Mouse (Mus musculus) right cerebral cortex, postnatal 4 days (tissue): ENCODE measurements around the gene Srsf4.

Experiments used
- DNase-seq: peaks from one replicate; pipeline ENCODE4 v3.0.0-alpha.2; 2022

The Srsf4 gene

DNA sequence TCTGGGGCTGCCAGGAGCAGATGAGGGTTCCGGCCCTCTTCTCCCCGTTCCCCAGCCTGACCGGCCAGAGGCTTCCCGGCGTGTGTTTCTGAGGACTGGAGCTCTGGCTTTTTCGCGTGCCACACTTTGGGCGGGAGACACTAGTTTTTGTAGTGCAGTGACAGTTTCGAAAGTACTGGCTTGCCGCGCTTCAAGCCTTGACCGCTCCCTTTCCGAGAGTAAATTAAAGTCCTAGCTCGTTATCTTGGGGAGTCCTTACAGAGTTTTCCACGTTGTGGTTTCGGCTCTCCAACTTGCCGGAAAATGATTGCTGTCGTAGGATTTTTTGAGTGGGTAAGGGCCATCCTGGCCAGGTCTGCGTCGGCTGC, 736 bp downstream of the Srsf4 start:
- DNase-seq, result no peak

DNA sequence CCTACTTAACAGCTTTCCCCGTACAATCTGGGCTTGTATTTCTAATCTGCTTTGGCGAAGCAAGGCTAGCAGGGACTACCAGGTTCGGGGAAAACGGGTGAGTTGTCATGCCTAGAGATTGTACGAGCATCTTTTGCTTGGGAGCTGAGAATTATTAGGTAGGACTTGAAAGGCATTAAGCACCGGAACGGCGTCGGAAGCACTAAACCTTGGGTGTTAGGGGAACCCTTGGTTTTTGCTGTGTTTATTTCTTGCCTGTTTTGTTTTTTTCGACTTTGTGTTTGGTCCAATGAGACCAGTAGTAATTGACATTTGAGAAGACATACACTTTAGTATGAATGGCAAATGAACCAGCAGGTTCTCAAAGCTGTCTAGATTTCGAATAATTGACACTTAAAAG, 1.1 kb downstream of the Srsf4 start:
- no peak for DNase-seq

GRCm38 (mm10) chr4:131875242-131875641, 1.8 kb downstream of the Srsf4 start:
- DNase-seq, result no peak

DNA sequence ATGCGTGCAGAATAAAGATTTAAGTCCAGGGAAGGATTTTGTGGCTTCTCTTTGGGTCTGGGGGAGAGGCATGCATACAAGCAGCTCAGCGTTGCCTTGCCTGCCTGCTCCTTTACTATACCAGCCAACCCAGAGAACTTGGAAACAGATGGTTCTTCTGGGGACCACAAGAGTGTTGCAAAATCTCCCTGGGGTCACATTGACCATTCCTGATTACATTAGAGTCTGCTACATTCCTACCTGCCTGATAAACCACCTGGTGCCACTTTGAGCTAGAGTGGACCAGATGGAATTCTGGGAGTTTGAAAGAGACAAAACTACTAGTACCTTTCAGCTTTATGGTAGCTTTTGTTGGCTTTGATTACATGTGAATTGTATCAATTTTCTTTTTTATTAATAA, 3.4 kb downstream of the Srsf4 start:
- no peak for DNase-seq

DNA sequence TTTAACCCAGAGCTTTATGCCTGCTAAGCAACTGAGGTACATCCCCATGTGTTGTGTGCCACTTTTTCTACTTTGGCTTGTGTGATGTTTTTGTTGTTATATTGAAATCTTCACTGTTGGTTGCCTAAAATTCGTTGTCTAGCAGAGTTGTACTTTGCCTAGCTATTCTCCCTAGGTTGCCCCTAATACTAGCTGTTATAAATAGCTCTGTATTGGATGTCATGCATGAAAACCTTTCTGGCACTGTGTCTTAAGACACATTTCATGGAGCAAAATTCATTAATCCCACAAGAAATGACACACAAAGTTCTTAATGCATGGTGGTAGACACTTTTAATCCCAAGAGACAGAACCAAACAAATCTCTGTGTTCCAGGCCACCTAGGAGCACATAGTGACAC, 6.3 kb downstream of the Srsf4 start:
- DNase-seq, result no peak

- DNase-seq, result no peak
Measured at GRCm38 (mm10) chr4:131881306-131881705, 7.9 kb downstream of the Srsf4 start.

GRCm38 (mm10) chr4:131883571-131883970, 10.2 kb downstream of the Srsf4 start:
- no peak for DNase-seq

- no peak for DNase-seq
Measured at GRCm38 (mm10) chr4:131885376-131885775, 12.0 kb downstream of the Srsf4 start.

DNA sequence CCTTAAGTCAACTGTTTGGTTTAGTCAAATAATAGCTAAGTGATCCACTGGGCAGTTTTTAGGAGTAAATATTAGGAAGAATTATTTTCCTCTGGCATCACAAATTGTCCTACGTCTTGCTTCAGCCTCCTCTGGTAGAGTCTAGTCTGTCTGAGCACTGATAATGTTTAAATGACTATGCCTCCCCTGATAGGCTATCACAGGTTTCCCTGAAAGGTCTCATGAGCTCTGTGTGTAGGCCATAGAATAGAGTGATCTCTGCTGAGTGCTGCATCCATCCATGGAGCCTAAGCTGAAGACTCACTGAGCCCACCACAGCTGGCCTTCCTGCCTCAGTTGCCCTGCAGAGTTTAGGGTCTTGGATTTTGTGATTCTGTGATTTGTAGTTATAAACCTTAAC, 15.1 kb downstream of the Srsf4 start:
- DNase-seq, result no peak

GRCm38 (mm10) chr4:131890692-131891091, 17.3 kb downstream of the Srsf4 start:
- no peak for DNase-seq

- no peak for DNase-seq
Measured at GRCm38 (mm10) chr4:131897109-131897508, 23.7 kb downstream of the Srsf4 start.

DNA sequence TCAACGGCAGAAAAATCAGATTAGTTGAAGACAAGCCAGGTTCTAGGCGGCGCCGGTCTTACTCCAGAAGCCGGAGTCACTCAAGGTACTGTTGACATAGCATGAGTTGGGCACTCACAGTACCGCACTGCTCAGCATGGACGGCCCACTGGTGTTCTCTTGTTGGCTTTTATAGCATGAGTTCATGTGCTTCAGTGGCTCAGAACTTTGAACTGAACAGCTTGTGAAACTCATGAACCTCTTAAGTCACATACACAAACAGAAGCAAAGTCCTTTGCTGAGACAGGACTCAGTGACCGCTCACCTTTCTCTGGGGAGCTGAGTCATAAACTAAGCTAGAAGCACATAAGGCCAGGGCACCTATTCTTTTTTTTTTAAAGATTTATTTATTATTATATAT, 24.4 kb downstream of the Srsf4 start:
- no peak for DNase-seq

GRCm38 (mm10) chr4:131898503-131899179, 25.2 kb downstream of the Srsf4 start:
- no peak for DNase-seq

GRCm38 (mm10) chr4:131899180-131899554, 25.8 kb downstream of the Srsf4 start:
- DNase-seq, result no peak

DNA sequence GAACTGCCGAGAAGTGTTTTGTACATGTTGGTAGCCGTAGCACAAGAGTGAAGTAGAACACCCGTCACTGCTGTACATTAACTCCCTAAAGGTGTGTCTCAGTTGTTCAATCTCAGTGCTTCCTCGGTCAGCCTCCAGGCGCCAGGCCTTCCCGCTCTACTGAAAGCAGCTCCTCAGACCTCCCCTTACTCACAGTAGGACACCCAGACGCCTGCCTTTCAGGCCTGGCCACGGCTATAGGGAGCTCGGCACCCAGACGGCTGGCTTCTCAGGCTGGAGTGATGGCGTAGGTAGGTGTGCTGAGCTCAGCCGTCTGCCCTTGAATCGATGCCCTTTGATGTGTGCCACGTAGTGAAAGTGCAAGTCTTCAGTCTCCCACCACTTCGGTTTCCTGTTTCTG, 27.7 kb downstream of the Srsf4 start:
- no peak for DNase-seq

DNA sequence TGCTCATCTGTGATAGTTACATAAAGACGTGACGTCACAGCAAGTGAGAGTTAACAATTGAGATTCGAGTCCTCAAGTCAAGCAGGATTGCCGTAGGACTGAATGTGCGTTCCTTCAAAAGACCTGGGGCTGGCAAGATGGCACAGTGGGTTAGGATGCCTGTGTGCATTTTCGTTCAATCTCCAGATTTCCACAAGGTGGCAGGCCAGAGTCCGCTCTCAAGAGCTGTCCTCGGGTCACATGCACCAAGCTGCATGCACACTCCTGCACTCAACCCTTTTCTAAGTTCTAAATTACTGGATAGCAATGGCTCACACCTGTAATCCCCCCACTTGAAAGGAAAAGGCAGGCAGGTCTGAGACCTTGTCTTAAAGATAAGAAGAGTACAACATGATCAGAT, 31.1 kb downstream of the Srsf4 start:
- DNase-seq, result peak; percentile 62

- DNase-seq, result no peak
Measured at GRCm38 (mm10) chr4:131906423-131906822, 33.0 kb downstream of the Srsf4 start.

- DNase-seq, result no peak
Measured at GRCm38 (mm10) chr4:131907912-131908311, 34.5 kb downstream of the Srsf4 start.

DNA sequence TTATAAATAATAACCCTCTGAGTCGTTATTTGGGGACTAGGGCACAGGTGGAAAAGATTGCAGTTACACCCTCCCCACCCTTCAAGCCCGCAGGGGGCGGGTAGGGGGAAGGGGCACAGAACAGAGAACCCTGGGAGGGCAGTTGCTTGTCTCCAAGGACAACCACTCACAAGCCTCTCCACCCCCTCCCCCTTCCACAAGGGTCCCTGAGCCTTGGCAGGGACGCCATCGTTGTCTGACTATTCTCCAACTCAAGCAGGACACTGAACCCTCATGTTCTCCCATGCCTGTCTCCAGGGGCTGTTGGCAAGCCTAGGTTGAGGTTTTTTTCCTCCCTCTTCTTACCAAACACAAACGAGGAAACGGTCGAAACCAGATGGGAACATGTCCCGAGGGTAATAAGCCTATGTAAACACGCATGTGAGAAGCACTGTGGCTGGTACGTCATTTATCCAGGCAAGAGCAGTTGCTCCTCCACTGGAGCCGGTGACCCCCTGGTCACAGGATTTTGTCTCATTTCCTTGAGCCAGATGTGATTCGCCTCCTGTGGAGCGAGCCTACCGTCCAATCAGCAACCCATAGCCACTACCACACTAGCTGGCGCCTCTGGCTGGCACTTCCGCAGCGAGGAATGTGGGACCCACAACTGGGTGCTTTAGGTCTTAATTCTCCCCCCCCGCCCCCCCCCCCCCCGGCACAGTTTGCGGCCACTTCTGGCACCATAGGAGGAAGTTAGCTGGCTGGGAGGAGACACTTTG, 37.0 kb downstream of the Srsf4 start:
- DNase-seq, result no peak

DNA sequence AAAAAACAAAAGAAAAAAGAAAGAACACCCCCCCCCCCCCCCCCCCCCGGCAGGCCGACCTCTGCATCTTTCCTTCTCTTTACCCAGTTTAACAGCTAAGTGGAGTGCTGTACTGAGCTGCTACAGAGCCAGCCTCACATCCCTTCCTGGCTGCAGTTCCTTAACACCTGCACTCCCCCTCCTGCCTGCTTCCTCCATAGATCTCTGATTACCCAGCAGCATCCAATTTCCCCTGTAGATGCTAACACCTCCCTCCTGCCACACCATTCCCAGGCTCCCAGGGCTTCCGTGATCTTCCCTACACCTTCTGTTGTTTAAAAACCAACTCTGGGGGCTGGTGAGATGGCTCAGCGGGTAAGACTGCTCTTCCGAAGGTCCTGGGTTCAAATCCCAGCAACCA, 38.1 kb downstream of the Srsf4 start:
- DNase-seq, result no peak

DNA sequence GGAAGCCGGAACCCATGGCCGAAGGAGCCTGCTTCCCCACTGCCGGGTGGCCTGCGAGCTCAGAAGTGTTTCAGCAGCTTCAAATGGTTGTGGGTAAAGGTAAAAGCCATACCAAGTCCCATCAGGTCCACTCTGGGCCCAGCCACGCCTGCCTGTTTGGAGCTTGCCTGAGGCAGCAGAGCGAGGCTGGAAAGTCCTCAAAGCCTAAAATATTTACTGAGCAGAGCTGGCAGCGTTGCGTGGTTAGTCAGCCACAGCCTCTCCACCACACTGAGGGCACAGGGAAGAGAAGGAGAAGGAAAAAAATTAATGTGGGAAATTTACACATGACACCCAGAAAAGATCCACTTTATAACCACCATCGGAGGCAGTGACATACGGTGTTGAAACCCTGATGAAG, 40.1 kb downstream of the Srsf4 start:
- no peak for DNase-seq

GRCm38 (mm10) chr4:131914046-131914643, 40.7 kb downstream of the Srsf4 start:
- no peak for DNase-seq

- DNase-seq, result no peak
Measured at GRCm38 (mm10) chr4:131914891-131915469, 41.6 kb downstream of the Srsf4 start.

DNA sequence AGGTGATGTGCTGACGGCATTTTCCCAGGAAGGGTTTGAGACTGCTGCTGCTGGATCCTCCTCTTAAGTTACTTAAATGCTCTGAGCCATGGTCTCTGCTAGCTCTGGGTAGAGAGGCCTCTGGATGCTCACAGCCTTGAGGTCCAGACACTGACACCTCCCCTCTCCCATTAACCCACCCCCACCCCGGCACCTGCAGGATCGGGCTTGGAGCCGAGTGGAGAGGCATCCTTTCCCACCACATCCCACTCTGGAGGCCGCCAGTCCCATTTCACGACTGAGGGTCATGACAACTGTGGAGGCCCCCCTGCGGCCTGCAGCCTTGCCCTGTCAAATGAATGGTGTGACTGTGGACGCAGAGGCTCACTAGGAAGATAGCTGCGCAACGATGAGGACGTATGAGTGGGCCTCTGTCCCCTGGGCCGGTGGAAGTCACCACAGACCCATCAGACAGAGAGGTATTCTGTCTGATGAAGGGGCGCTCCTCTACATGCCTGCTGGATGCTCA, 42.5 kb downstream of the Srsf4 start:
- no peak for DNase-seq
